Mouse (Mus musculus) intestine, postnatal 0 days (tissue): ENCODE measurements at regions not wholly inside any gene's neighbourhood (a gene's known extent, or its start where the extent isn't known, plus 50 kb on each side); places are given as distances from the start of the nearest gene placed in this dataset.

Source experiments
- ATAC-seq: fragments of 200-750 bp; cut with Nextera tagmentation; 2 replicates; pipeline ENCODE4 v1.8.0; 2017; ENCODE audit warnings: mild to moderate bottlenecking, moderate TSS enrichment, moderate library complexity
- H3K27ac ChIP-seq: fragments of 300-500 bp; sonication (generic); 2 replicates; pipeline ENCODE4 v1.5.1; 2014; ENCODE audit warnings: mild to moderate bottlenecking, low read depth, low read length, moderate library complexity
- H3K27me3 ChIP-seq: fragments of 300-500 bp; sonication (generic); replicated peaks from 2 replicates; pipeline ENCODE4 v1.6.1; 2014; ENCODE audit warnings: low read length, mixed read lengths; ENCODE audit not compliant: control insufficient read depth, insufficient read depth
- H3K36me3 ChIP-seq: fragments of 300-500 bp; sonication (generic); 2 replicates; pipeline ENCODE4 v1.6.1; 2014; ENCODE audit warnings: mild to moderate bottlenecking, moderate library complexity; ENCODE audit not compliant: control insufficient read depth, insufficient read depth
- H3K4me1 ChIP-seq: fragments of 300-500 bp; sonication (generic); replicated peaks from 2 replicates; pipeline ENCODE4 v1.6.1; 2014; ENCODE audit warnings: antibody characterized with exemption, low read length, mixed read lengths; ENCODE audit not compliant: control insufficient read depth, insufficient read depth
- H3K4me2 ChIP-seq: fragments of 300-500 bp; sonication (generic); replicated peaks from 2 replicates; pipeline ENCODE4 v1.6.1; 2014; ENCODE audit warnings: low read depth, mild to moderate bottlenecking, moderate library complexity
- H3K4me3 ChIP-seq: fragments of 300-500 bp; sonication (generic); 2 replicates; pipeline ENCODE4 v1.5.1; 2014; ENCODE audit warnings: low read depth, low read length
- H3K9ac ChIP-seq: fragments of 300-500 bp; sonication (generic); 2 replicates; pipeline ENCODE4 v1.6.1; 2014; ENCODE audit warnings: mild to moderate bottlenecking, low read depth, low read length
- H3K9me3 ChIP-seq: fragments of 300-500 bp; sonication (generic); 2 replicates; pipeline ENCODE4 v1.6.1; 2016; ENCODE audit warnings: mixed run types; ENCODE audit not compliant: control insufficient read depth
- CTCF ChIP-seq: sonication (generic); IDR thresholded peaks from 2 replicates; pipeline ENCODE4 v1.5.1; 2016; ENCODE audit warnings: low read depth, mild to moderate bottlenecking, control low read depth, antibody characterized with exemption, moderate library complexity
- WGBS: fragments of 180-500 bp; shearing (Covaris S2); extraction: QIAGEN DNeasy Blood & Tissue Kit; methylation state at CpG from one replicate; pipeline ENCODE4 v1.1.7; 2014; 5-methylcytosine and 5-hydroxymethylcytosine counted together

DNA sequence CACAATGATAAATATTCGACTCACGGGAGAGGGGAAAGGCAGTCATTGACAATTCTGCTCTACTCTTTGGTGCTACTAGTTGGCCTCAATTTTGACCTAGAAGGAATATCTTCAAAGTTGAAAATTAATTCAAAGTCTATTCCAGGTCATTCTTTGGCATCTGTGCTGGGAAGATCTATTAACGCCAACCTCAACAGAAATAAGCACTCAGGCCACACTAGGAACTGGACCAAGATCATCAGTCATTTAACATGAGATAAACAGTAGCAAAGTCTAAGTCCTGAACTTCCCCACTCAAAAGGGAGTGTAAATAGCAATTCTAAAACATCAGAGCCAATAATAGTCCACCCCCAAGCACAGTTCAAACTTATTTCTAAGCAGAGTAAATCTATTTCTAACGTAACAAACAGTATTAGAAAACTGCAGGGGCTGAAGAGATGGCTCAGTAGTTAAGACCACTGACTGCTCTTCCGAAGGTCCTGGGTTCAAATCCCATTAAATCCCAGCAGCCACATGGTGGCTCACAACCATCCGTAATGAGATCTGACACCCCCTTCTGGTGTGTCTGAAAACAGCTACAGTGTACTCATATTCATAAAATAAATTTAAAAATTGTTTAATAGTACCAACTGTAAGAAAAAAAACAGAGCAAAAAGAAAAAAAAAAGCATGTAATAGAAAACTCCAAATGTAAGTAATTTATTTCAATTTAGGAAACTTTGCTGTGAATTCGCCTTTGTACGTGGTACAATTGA, 75.1 kb upstream of the Atp2b1 start:
- no peak for ATAC-seq
- no peak overlapping the region for H3K27ac ChIP-seq
- no peaks in the 10 kb centered on the region for H3K4me1 ChIP-seq
- H3K4me2 ChIP-seq = no peak overlapping the region
- TF ChIP-seq CTCF = no peak
- H3K36me3 ChIP-seq = no peaks in the 10 kb centered on the region
- no peak overlapping the region for H3K9ac ChIP-seq
- H3K4me3 ChIP-seq = no peak overlapping the region
- WGBS = 78% methylated on average over 8 of the region's 8 CpGs
- no peaks in the 10 kb centered on the region for H3K27me3 ChIP-seq
- 0 out of 2 replicates have a peak, but pooled peaks cover 4% of the 10 kb centered on the region for H3K9me3 ChIP-seq

DNA sequence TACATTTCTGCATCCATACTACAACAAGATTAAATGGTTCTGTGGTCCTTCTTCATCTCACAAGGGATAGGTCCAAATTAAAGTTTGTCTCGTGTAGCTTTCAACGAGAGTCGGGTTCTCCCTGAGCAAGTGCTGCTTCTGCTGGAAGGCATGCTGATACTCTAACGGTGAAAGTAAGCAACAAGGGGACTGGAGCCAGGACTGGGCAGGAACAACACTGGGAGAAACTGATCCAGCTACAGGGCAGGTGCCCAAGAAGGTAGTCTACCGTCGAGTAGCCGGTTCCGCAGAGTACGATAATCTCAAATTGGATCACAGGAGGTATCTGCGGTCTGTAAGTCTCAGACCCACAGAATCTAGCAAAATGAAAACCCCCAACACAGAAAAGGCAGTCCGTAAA, 74.2 kb upstream of the Atp2b1 start:
- no peak for ATAC-seq
- 92% methylated on average over 11 of the region's 11 CpGs for WGBS
- no peak overlapping the region for H3K4me2 ChIP-seq

DNA sequence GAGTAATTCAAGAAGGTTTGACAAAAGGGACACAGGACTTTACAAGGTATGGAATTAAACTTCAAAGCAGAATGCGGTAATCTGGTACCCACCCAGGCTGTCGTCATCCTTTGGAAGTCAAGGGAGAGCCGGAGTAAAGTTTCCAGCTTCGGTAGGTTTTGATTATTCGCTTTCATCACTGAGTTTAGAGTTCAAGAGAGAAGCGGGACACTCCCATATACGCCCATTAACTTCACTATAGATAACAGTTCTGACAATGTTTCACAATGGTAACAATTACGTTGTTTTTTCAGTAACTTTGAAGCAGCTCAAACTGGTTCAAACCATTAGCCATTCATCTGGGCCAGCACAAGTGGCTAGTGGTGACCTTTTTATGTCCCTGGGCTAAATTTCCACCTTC, 73.8 kb upstream of the Atp2b1 start:
- H3K9me3 ChIP-seq = 0 out of 2 replicates have a peak, but pooled peaks cover 7% of the 10 kb centered on the region
- ATAC-seq = peak; percentile 41; the same call in 1 of the 2 replicates
- H3K4me1 ChIP-seq = no peaks in the 10 kb centered on the region
- H3K27ac ChIP-seq = no peak overlapping the region
- no peaks in the 10 kb centered on the region for H3K27me3 ChIP-seq
- WGBS = 52% methylated on average over 8 of the region's 8 CpGs
- H3K4me2 ChIP-seq = no peak overlapping the region
- no peak for TF ChIP-seq CTCF
- no peak overlapping the region for H3K4me3 ChIP-seq
- H3K36me3 ChIP-seq = no peaks in the 10 kb centered on the region
- H3K9ac ChIP-seq = no peak overlapping the region

More for the DNA sequence above, 74.2 kb upstream of the Atp2b1 start:
- no peak for TF ChIP-seq CTCF
- H3K4me3 ChIP-seq = no peak overlapping the region
- H3K36me3 ChIP-seq = no peaks in the 10 kb centered on the region
- 0 out of 2 replicates have a peak, but pooled peaks cover 7% of the 10 kb centered on the region for H3K9me3 ChIP-seq
- H3K27ac ChIP-seq = no peak overlapping the region
- no peaks in the 10 kb centered on the region for H3K27me3 ChIP-seq
- H3K4me1 ChIP-seq = no peaks in the 10 kb centered on the region
- no peak overlapping the region for H3K9ac ChIP-seq

DNA sequence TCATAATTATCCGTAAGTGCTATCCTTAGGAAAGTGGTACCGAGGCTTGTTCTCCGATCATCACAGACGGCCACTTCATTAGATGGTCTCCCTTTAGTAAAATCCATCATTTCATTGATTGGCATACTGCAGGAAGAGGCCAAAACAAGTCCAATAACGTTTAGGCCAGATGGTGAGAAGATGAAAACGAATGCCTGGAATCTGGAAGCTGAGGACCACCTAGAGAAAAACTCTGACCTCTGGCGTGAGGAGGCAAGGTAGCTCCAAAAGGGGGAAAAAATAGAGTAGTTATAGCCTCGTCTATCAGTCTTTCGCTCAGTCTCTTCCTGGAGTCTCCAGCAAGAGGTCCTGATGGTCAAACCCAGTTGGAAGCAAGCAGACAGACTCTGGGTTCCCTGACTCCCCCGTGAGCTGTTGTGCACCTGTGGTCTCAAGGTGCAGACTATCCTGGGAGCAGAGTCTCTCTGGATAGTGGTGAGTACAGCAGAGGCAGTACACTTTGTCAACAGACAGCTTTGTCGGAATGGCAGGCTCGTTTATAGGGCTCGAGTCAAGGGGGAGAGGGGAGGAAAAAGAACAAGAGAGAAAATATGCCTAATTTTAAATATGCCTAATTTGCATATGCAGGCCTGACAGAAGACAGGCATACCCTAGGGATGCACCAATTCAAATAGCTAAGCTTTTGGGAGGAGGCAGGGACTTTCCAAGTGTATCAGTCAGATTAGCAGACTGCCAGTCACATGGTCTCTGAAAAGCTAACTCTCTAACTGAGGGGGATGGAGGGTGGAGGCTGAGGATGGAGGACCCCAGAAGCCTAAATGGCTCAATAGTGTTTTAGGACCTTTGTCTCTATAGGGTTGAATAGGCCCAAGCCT, 73.0 kb upstream of the Atp2b1 start:
- Histone ChIP-seq H3K27me3 (no peaks in the 10 kb centered on the region), H3K9me3 (0 out of 2 replicates have a peak, but pooled peaks cover 7% of the 10 kb centered on the region), H3K27ac (no peak overlapping the region), H3K36me3 (no peaks in the 10 kb centered on the region), H3K4me1 (no peaks in the 10 kb centered on the region), H3K4me3 (no peak overlapping the region), H3K4me2 (no peak overlapping the region), H3K9ac (no peak overlapping the region)
- no peak for ATAC-seq
- WGBS = 90% methylated on average over 13 of the region's 13 CpGs
- TF ChIP-seq CTCF = no peak

DNA sequence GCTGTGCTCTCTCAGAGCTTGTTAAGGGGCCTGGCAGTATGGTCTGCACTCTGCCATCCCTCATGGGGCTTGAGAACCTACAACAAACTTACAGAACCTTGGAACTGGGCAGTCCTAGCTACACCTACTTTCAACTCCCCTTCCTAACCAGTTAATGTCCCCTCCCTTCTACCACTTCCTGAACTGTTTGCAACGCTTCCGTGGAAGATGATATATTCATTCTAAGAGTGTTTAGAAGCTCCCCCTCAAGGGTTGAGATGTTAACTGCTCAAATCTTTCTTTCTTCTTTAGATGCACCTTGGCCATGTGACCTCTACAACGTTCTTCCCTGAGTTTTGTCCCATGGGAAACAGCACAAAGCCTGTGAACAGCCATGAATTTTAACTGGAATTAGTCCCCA, 72.3 kb upstream of the Atp2b1 start:
- no peaks in the 10 kb centered on the region for H3K4me1 ChIP-seq
- no peak overlapping the region for H3K4me3 ChIP-seq
- H3K4me2 ChIP-seq = no peak overlapping the region
- H3K27ac ChIP-seq = no peak overlapping the region
- no peaks in the 10 kb centered on the region for H3K27me3 ChIP-seq
- 0 out of 2 replicates have a peak, but pooled peaks cover 7% of the 10 kb centered on the region for H3K9me3 ChIP-seq
- 82% methylated on average over 3 of the region's 3 CpGs for WGBS
- no peaks in the 10 kb centered on the region for H3K36me3 ChIP-seq
- H3K9ac ChIP-seq = no peak overlapping the region
- no peak for ATAC-seq
- no peak for TF ChIP-seq CTCF

DNA sequence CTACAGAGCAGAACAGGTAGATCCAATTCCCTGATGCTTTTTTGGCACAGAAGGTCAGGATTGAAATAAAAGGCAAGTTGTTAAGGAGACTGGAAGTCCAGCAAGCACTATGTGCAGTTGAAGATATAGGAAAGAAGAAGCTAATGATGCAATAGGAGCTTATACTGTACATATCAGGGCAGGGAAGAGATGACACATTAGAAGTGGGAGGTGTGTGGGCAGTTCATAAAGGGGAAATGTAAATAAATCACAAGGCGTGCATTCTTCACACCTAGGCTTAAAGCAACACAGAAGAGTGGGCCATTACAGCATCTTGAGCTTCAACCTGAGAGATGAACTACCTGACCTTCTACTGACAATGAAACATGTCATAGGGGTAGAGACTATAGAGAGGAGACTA, 71.5 kb upstream of the Atp2b1 start:
- Histone ChIP-seq H3K4me2 (no peak overlapping the region), H3K27ac (no peak overlapping the region), H3K36me3 (no peaks in the 10 kb centered on the region), H3K4me3 (no peak overlapping the region), H3K27me3 (no peaks in the 10 kb centered on the region), H3K4me1 (no peaks in the 10 kb centered on the region), H3K9ac (no peak overlapping the region), H3K9me3 (0 out of 2 replicates have a peak, but pooled peaks cover 7% of the 10 kb centered on the region)
- TF ChIP-seq CTCF = no peak
- no peak for ATAC-seq
- WGBS = 85% methylated on average over 1 of the region's 1 CpGs
